Mouse (Mus musculus) megakaryocyte, embryonic 14.5 days (primary cell): ENCODE data around the gene Fras1. TPM values are rescaled to one million over a fixed set of nuclear protein-coding genes. Genes with fewer than 3 reads are reported as not detected.
A peak's percentile ranks its signal among the peaks of the same experiment; 100 is the strongest.

ENCODE experiments used
- H3K27me3 ChIP-seq: replicated peaks from 2 replicates; pipeline ENCODE3; 2012; ENCODE audit warnings: inconsistent platforms
- H3K36me3 ChIP-seq: replicated peaks from 2 replicates; pipeline ENCODE3; 2012; ENCODE audit warnings: low read length, inconsistent platforms, mixed read lengths
- H3K4me1 ChIP-seq: 2 replicates; pipeline ENCODE4 v1.6.1; 2012; ENCODE audit warnings: inconsistent platforms
- H3K4me3 ChIP-seq: replicated peaks from 2 replicates; pipeline ENCODE3; 2012; ENCODE audit warnings: moderate library complexity, mild to moderate bottlenecking, inconsistent platforms
- H3K9me3 ChIP-seq: 2 replicates; pipeline ENCODE4 v1.6.1; 2012; ENCODE audit warnings: inconsistent platforms
- FLI1 ChIP-seq: IDR thresholded peaks from 2 replicates; pipeline ENCODE4 v1.6.1; 2012; ENCODE audit warnings: low read length, inconsistent platforms, mixed read lengths
- GATA1 ChIP-seq: IDR thresholded peaks from 3 replicates; pipeline ENCODE4 v1.6.1; 2012; ENCODE audit warnings: mixed read lengths, low read length, inconsistent platforms, borderline replicate concordance
- polyA plus RNA-seq: library from polyadenylated mRNA; stranded (reverse); fragments of >175 nt; gene quantifications from 2 replicates; pipeline ENCODE4 v1.2.3, GENCODE M21; 2012; ENCODE audit warnings: low replicate concordance; ENCODE audit not compliant: insufficient read depth

Fras1 gene
- polyA plus RNA-seq = not detected in 2 replicates

DNA sequence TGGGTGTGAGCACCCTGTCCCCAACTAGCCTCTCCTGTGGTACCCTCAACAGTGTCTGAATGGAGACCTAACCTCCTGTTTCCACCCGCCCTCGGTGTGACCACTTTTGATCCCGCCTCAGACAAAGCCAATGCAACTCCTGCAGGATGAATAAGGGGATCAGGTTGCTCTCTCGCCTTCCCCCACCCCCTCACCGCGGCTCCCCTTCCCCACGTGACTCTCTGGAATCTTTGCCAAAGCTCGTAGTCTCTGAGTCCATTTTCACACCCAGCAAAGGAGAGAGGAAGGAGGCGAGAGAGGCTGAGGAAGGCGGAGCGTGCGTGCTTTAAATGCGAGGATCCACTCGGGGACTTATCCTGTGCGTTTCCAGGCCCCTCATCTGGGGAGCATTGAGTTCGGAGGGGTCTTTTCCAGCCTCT, at the start of gene Fras1:
Gene Fras1 (plus strand): TSS at position 389 of the 419 bp plus-strand sequence.
- no peaks in the 10 kb centered on the region for H3K9me3 ChIP-seq
- peaks cover 59% of the 10 kb centered on the region for H3K27me3 ChIP-seq
- peak within 1 kb of the TSS; percentile 87 for H3K4me3 ChIP-seq
- TF ChIP-seq GATA1 (no peak), FLI1 (no peak)
- H3K36me3 ChIP-seq = no peaks in the 10 kb centered on the region
- H3K4me1 ChIP-seq = peaks cover 18% of the 10 kb centered on the region

DNA sequence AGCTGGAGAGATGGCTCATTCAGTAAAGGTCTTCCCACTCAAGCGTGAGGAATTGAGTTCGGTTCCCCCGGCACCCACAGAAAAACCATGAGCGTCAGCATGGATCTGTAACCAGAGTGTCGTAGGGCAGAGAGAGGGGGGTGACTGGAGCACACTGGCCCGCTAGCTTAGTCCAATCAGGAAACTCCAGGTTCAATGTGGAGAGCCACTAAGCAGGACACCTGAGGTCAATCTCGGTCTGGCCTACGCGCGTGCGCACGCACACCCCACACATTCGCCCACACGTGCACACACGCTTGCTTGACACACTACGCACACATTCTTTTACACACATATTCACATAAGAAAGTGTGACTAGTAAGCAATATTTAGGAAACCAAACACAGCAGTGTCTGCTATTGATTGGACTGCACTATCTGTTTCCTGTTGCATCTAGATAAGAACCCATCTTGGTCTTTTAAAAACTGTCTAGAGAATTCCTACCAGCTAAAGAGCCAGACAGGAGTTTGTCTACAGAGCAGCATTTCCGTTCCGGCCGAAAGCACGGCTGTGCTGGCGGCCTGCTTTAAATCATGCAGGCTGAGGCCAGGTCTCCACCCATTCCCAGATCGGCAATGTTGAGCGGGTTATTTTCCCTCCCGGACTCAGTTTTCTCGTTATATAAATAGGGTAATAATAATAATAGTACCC, 42.6 kb upstream of the Fras1 start:
- H3K27me3 ChIP-seq = no peaks in the 10 kb centered on the region
- H3K9me3 ChIP-seq = peaks cover 8% of the 10 kb centered on the region; the same call in 1 of the 2 replicates
- no peaks in the 10 kb centered on the region for H3K36me3 ChIP-seq
- no peak overlapping the region for H3K4me3 ChIP-seq
- no peaks in the 10 kb centered on the region for H3K4me1 ChIP-seq
- TF ChIP-seq GATA1 = no peak
- no peak for TF ChIP-seq FLI1

DNA sequence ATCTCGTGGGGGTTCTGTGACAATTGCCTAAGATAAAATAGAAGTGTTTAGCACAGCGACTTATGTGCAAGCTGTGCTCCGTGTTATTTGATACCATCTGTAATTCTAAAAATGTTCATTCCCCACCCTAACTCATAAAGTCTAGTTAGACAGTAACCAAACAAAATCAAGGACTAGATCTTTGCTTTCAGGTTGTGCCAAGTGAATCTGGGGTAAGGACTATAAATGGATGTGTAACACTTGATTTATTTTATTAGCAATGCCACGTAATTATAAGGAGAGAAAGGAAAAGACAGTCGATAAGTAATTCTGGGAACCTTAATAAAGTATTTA, 42.1 kb upstream of the Fras1 start:
- Histone ChIP-seq H3K4me3 (no peak overlapping the region), H3K36me3 (no peaks in the 10 kb centered on the region), H3K4me1 (no peaks in the 10 kb centered on the region), H3K9me3 (peaks cover 8% of the 10 kb centered on the region; the same call in 1 of the 2 replicates), H3K27me3 (no peaks in the 10 kb centered on the region)
- no peak for TF ChIP-seq GATA1
- no peak for TF ChIP-seq FLI1

DNA sequence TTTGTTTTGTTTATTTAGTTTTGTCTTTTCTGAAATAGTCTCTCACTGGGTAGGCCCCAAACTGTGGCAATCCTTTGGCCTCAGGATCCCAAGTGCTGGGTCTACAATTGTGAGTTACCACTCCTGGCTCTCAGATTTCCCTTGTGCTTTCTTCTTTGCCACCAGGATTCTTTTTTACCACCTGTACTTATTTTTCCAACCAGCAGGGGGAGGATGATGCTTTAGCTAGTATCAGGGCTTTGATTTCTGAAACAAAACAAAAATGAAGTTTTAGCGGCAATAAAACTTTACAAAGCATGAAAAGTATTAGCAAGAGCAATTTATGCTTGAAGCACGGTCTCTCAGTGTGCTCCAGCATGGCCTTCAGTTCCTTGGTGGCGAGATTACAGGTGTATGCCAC, 39.8 kb upstream of the Fras1 start:
- Histone ChIP-seq H3K27me3 (no peaks in the 10 kb centered on the region), H3K36me3 (no peaks in the 10 kb centered on the region), H3K4me1 (no peaks in the 10 kb centered on the region), H3K4me3 (no peak overlapping the region), H3K9me3 (peaks cover 8% of the 10 kb centered on the region; the same call in 1 of the 2 replicates)
- TF ChIP-seq FLI1 = no peak
- no peak for TF ChIP-seq GATA1

DNA sequence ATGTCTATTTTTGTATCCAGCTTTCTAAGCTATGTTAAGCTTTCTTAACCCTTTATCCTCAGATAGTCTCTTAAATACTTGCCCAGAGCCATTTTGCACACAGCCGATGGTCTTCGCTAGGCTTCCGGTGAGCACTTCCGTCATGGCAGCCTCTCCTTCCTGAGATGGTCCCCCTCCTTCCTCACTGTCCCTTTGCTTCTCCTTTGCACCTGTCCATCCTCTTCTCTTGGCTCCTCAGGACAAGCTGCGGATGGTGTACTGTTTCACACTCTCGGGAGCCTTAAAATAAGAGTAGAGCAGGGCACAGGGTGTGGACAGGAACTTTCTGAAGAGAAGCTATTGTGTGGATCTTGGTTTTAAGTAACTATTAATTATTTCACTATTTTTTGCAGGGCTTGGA, 33.2 kb upstream of the Fras1 start:
- Histone ChIP-seq H3K27me3 (no peaks in the 10 kb centered on the region), H3K4me1 (no peaks in the 10 kb centered on the region), H3K9me3 (no peaks in the 10 kb centered on the region), H3K4me3 (no peak overlapping the region), H3K36me3 (no peaks in the 10 kb centered on the region)
- TF ChIP-seq FLI1 (no peak), GATA1 (no peak)

DNA sequence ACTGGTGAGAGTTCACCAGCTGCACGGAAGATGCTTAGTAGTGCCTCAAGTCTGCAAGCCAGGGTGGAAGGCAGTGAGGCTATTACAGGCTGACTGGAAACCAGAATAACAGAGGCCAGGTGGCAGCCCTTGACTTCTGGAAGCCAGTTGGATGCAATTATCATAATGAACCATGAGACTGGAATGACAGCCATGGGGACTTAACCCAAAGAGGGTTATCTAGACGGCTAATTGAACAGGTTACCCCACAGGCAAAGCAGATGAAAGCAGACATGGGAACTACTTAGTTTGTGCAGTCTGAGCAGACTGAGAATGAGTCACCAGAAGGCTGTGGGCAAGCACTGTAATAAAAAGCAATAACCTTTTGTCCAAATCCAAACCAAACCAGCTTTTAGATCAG, 28.8 kb upstream of the Fras1 start:
- Histone ChIP-seq H3K36me3 (no peaks in the 10 kb centered on the region), H3K4me1 (no peaks in the 10 kb centered on the region), H3K9me3 (no peaks in the 10 kb centered on the region), H3K4me3 (no peak overlapping the region), H3K27me3 (no peaks in the 10 kb centered on the region)
- no peak for TF ChIP-seq FLI1
- no peak for TF ChIP-seq GATA1

DNA sequence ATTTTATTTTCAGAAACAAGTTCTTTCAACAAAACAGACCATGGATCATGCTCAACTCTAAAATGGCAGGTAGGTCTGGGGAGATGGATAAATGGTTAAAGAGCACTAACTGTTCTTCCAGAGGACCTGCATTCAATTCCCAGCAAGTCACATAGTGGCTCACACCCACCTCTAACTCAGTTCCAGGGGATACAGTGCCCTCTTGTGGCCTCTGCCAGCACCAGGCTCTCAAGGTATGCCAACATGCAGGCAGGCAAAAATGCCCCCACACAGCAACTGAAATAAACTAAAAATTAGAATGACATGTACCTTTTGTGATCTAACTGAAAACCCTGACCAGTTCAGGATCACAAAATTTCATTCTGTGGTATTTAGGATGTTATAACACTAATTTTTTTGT, 21.8 kb upstream of the Fras1 start:
- Histone ChIP-seq H3K4me3 (no peak overlapping the region), H3K27me3 (no peaks in the 10 kb centered on the region), H3K9me3 (no peaks in the 10 kb centered on the region), H3K4me1 (no peaks in the 10 kb centered on the region), H3K36me3 (no peaks in the 10 kb centered on the region)
- TF ChIP-seq GATA1 (no peak), FLI1 (no peak)

DNA sequence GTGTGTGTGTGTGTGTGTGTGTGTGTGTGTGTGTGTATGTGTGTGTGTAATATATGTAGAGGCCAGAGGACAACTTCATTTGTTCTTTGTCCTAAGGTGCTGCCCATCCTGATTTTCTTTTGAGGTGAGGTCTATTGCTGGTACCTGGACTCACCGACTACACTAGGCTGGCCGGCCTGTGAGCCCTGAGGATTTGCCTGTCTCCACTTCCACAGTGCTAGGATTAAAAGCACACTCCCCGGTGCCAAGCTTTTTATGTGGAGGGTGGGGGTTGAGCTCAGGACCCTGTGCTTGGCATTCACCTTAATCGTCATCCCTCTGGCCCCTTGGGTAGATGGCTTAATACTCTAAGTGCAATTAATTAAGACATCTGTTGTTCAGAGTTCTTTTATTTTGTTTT, 9.8 kb upstream of the Fras1 start:
- Histone ChIP-seq H3K4me3 (no peak overlapping the region), H3K36me3 (no peaks in the 10 kb centered on the region), H3K27me3 (no peaks in the 10 kb centered on the region), H3K9me3 (no peaks in the 10 kb centered on the region), H3K4me1 (no peaks in the 10 kb centered on the region)
- TF ChIP-seq FLI1 = no peak
- no peak for TF ChIP-seq GATA1

DNA sequence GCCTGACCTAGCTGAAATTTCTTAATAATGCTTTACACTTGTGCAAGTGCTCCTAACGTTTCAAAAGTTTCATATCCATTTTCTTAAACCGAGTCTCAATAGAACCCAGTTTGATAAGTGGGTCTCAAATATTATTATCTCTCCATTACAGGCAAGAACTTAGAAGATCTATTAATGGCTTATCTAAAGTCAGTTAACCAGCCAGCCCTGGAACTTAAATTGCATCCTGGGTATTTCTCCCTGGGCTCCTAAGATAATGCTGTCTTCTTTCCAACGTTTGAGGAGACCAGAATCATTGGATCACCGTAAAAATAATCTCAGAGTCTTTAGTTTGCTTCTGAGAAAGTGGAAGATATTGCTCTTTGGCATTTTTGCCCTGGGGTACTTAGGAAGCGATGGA, 8.2 kb upstream of the Fras1 start:
- no peak overlapping the region for H3K4me3 ChIP-seq
- no peaks in the 10 kb centered on the region for H3K9me3 ChIP-seq
- no peaks in the 10 kb centered on the region for H3K4me1 ChIP-seq
- no peak for TF ChIP-seq GATA1
- TF ChIP-seq FLI1 = no peak
- H3K36me3 ChIP-seq = no peaks in the 10 kb centered on the region
- peaks cover 2% of the 10 kb centered on the region for H3K27me3 ChIP-seq

DNA sequence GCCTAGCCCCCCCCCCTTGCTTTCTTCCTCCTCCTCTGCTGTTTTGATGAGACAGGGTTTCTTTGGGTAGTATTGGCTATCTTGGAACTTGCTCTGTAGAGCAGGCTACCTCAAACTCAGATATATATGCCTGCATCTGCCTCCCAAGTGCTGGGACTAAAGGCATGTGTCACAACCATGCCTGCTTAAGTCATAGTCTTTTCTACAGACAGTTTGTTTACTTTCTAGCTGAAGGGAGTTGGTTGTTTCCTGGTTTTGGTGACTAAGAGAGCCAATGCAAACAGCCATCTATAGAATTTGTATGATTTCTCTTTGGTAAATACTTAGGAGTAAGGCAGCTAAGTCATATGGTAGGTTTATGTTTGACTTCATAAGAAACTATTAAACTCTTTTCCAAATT, 6.5 kb upstream of the Fras1 start:
- no peak for TF ChIP-seq GATA1
- no peak for TF ChIP-seq FLI1
- Histone ChIP-seq H3K4me1 (no peaks in the 10 kb centered on the region), H3K27me3 (peaks cover 9% of the 10 kb centered on the region), H3K9me3 (no peaks in the 10 kb centered on the region), H3K36me3 (no peaks in the 10 kb centered on the region), H3K4me3 (no peak overlapping the region)
